Mouse (Mus musculus) C2C12 (cell line): ENCODE measurements around the gene Chd8.

Source experiments
- CTCF ChIP-seq: IDR thresholded peaks from one replicate; pipeline ENCODE4 v1.5.1; 2011; ENCODE audit not compliant: control insufficient read depth, insufficient read depth, insufficient read length
- USF1 ChIP-seq: IDR thresholded peaks from one replicate; pipeline ENCODE4 v1.6.1; 2011; ENCODE audit warnings: low read depth, mild to moderate bottlenecking, control low read depth, moderate library complexity

- TF ChIP-seq CTCF (no peak), USF1 (no peak)
Measured at GRCm38 (mm10) chr14:52189519-52189918, 68.1 kb downstream of the Chd8 start.
